Mouse (Mus musculus): ENCODE data around the gene Lrp3.
"Not testable (repeated sequence)": the region's sequence is repeated elsewhere in the genome, so short reads cannot be mapped to it uniquely, and the experiment has no call there.

Lrp3 gene

DNA sequence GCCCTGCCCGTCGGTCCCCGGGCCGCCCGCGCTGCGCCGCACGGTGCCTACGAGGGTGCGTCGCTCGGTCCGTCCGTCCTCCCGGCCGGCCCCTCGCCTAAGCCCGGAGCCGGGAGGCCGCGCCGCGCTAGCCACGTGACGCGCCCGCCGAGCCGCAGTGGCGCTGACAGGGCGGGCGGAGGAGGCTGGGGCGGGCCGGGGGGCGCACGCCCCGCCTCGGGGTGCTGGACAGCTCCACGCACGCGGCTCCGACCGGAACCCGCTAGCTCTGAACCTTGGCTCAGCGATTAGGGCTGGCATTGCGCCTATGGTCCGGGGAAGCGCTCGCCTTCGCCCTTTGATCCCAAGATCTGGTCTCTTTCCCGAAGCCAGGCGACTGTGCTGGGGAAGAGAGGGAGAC, at the start of gene Lrp3:
TSS of gene Lrp3 (minus strand) at position 274 of the 400 bp plus-strand sequence.
- peak; percentile 57 for DNase-seq (ENCODE audit: low spot score)

DNA sequence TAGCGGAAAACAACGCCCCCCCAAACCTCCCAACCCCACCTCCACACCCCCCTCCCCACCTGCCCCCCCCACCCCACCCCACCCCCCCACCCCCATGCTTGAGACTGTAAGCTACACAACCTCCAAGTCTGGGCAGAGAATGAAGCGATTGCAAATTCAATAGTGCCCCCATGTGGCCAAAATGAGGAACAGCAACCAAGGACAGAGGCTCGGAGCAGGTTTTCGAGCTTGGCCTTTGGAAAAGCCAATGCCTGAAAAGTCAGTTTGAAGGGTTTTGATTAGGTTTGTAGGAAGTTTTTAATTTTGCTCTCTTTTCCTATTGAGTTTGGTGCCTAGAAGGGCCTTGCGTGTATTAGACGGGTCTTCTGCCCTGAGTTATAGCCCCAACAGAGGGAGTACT, 49.4 kb upstream of the Lrp3 start:
- peak; percentile 29 for DNase-seq (ENCODE audit: low spot score)

DNA sequence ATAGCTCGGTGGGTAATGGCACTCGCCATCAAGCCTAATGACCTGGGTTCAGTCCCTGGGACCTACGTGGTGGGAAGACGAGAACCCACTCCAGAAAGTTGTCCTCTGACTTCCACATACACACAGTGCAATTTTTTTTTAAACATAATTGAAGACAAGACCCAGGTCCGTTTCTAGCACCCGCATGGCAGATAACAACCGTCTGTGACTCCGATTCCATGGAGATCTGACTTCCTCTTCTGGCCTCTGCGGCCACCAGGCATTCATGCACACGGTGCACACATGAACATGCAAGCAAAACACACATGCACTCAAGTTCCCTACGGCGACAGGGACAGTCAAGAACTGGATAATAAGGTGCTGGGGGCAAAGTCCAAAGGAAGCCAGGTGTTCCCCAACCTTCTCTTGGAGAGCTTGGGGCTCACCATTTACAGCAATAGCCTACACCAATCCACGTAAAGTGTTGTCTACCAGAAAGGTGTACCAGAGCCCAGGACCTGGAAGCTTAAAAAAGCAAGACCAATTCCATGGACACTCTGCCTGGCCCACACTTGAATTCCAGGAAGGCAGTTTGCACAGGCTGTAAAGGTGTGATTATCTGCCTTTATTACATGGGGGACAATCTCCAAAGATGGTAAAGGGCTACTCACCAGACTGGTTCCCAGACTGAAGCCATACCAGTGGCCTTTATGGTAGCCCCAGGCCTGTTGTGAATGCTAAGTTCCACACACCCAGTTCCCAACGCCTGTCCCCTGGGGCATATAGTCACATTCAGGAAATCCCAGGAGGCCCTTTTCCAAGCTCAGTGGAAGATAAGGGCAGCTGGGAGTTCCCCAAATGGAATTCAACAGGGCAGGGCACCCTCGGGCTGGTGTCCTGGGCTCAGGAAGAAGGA, 48.5 kb upstream of the Lrp3 start:
- no peak for DNase-seq (ENCODE audit: low spot score)

- no peak for DNase-seq (ENCODE audit: low spot score)
Measured at GRCm38 (mm10) chr7:35259384-35259783, 44.1 kb upstream of the Lrp3 start.

GRCm38 (mm10) chr7:35258294-35258693, 43.0 kb upstream of the Lrp3 start:
- DNase-seq (ENCODE audit: low spot score): no peak

DNA sequence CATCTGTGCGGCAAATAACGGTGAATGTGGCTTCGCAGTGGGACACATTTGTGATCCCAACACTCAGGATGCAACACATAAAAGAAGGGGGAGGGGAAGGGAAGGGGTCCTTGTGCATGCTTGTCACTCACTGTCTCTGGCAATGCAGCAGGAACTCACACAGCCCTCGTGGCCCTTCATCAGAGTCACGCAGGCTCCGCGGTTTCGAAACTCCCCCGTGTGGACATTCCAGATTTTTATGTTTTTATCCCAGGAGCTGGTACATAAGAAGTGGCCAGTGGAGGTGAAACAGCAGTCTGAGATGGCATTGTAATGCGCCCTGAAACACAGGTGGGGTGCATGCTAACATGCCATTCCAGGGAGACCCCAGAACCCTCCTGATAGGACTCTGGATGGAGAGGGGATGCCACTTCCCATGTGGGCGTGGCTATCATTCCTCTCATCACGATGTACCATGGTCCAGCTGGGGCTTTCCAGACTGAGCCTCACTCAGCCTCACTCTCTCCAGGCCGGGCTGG, 36.8 kb upstream of the Lrp3 start:
- DNase-seq (ENCODE audit: low spot score): no peak

DNA sequence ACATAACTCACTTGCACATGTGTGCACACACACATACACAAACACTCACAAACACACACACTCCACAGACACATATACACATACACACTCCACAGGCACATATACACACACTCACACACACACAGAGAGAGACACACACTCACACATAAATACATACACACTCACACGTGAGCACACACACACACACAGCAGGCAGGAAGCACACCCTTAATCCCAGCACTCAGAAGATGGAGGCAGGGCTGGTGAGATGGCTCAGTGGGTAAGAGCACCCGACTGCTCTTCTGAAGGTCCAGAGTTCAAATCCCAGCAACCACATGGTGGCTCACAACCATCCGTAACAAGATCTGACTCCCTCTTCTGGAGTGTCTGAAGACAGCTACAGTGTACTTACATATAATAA, 22.6 kb upstream of the Lrp3 start:
- DNase-seq (ENCODE audit: low spot score): not testable (repeated sequence)

DNA sequence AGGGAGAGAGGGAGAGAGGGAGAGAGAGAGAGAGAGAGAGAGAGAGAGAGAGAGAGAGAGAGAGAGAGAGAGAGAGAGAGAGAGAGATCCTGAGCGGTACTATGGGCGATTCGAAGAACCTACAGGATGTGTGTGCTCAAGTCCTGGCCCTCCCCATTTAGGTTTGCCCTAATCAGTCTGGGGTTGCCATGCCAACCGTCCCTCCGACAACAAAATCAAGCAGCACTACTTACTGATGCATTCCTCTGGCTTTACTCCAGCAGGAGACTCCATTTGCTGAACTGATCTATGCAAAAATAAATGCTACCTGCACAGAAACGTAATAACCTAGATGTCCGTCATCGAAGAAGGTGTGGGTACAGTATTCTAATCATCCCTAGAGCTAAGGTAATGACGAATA, 20.0 kb upstream of the Lrp3 start:
- DNase-seq (ENCODE audit: low spot score): peak; percentile 46

DNA sequence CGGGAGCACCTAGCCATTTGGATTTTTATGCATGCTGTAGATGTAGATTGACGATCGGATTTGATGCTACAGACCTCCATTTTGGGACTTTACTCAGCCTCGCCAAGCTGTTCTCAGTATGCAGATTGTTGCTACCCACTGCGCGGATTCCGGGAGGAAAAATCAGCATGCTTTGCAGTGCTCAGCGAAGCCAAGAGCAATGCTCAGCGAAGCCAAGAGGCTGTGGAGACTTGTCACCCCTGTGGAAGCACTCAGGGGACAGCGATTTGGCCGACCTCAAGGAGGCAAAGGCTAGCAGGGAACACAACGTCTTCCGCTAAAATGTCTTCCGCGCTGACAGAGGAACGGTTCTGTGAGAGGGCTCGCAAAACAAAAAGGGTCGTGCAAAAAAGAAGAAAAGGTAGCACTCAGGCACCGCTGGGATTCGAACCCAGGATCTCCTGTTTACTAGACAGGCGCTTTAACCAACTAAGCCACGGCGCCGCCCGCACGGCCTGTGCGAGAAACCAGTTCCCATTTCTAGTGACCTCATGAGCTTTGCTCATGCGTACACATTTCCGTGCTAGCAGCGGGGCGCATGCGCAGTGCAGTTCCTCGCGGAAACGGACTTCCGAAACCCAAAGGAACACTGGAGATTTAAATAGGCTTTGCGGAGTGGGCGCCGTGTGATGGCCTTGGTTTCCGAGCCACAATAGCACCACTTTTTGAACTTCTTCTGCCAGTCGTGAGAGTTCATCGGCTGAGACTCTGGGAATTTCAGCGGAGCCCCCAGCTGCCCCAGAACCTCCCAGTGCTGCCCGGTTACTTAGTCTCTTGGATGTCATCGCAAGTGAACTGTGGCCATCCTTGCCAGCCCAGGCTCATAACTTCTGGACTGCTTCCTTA, 19.3 kb upstream of the Lrp3 start:
- peak; percentile 98 for DNase-seq (ENCODE audit: low spot score)

DNA sequence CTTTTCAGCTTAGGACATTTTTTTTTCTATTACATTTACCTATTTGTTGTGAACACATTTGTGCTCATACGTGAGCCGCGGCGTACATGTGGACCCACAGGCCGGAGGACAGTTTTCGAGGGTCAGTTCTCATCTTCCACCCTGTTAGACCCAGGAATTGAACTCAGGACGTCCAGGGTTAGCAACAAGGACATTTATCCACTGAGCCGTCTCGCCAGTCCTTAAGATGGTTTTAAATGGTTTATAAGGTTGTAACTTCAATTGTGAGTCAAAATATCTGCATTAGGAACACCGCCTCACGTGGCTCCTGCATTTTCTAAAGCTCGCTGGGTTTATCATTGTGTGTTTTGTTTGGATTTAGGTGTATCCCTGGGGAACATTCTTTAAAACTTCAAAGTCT, 18.6 kb upstream of the Lrp3 start:
- no peak for DNase-seq (ENCODE audit: low spot score)

- DNase-seq (ENCODE audit: low spot score): no peak
Measured at GRCm38 (mm10) chr7:35232796-35233455, 17.6 kb upstream of the Lrp3 start.

- no peak for DNase-seq (ENCODE audit: low spot score)
Measured at GRCm38 (mm10) chr7:35230333-35230732, 15.0 kb upstream of the Lrp3 start.

DNA sequence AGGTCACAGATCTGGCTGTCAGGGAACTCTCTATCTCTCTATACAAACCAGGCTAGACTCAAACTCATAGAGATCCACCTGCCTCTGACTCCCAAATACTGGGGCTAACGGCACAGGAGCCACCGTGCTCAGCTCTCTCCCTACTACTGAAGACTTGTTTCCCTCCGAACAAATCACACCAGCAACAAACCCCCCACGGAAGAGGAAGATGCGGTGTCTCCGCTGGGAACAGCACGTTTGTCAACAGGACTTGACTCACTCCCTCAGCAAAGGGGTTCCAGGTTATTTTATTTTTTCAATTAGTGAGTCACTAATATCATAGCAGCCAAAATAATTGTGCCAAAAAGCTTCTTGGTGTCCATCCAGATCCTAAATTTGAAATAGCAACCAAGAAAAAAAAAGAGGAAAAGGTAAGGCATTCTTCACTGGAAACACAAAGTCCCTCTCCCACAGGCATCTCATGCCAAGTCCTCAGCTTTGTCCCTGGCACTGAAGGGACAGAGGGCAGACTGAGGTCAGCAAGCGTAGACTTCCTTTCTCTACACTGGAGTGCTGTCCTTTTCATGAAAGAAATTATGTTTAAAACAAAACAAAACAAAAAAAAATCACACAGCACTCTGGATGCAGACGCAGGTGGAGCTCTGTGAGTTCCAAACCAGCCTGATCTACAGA, 5.5 kb upstream of the Lrp3 start:
- no peak for DNase-seq (ENCODE audit: low spot score)

- DNase-seq (ENCODE audit: low spot score): no peak
Measured at GRCm38 (mm10) chr7:35215731-35216130, 433 bp upstream of the Lrp3 start.

DNA sequence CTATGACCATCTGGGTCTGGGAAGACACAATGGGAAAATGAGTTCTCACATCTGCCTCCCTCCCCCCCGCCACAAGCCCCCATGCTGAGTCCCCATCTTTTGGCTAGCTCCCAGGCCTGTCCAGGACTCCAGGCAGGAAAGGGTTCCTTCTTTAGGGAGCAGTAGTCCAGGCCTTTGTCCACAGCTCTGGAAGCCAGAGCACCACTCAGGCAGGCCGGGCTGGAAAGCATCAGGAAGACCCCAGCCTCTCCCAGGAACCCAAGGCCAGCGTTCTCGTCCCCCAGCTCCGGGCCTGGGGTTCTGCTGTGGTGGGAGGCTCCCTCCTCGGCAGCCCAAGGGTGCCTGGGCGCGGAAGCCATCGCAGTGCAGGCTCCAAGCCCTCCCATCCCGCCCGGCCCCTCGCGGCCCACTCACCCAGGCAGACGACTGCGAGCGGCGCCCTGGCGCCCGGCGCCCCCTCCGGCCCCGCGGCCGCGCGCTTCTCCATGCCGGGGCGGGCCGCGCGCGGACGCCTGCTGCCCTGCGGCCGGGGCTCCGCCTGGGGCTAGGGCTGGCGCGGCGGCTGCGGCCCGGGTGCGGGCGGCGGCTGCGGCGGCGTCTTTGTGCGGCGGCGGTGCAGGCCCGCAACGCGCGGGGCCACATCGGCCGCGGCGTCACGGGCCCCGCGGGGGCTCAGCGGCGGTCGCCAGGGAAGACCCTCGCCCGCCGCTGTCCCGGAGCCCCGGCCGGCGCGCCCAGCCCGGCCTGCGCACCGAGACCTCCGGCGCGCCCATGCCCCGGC, 666 bp downstream of the Lrp3 start:
- DNase-seq (ENCODE audit: low spot score): peak; percentile 15

DNA sequence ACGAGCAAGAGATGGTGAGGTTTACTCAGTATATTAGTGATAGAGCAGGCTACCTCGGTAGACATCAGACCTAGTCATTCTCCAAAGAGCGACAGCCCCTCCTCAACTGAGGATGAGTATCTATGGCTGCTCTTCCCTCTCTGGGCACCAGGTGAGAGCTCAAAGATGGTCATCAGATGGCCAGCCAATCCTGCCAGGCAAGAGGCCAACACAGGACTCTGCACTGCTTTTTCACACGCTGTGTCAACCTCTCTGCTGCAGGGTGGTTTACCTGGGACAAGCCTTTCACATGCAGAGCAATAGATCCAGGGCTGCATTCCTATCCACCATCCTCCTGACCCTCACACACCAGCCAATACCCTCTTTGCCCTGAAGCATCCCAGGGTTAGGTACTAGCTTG, 3.5 kb downstream of the Lrp3 start:
- DNase-seq (ENCODE audit: low spot score): no peak

DNA sequence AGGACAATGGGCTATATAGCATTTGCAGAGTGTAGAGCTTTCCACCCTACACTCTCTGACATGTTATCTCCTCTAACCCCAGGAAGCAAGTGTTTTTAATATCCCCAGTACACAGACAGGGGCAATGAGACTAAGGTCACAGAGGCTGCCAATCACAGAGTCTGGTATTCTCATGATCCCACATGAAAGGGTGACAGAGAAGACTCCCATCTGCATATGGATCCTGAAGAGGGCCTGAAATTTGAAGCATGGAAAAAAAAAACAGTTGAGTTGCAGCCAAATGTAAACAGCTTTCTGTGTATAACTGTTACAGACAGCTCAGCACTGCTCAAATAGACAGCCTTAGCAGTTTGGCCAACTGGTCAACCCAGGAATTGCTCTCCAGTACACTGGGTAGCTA, 15.5 kb downstream of the Lrp3 start:
- no peak for DNase-seq (ENCODE audit: low spot score)

DNA sequence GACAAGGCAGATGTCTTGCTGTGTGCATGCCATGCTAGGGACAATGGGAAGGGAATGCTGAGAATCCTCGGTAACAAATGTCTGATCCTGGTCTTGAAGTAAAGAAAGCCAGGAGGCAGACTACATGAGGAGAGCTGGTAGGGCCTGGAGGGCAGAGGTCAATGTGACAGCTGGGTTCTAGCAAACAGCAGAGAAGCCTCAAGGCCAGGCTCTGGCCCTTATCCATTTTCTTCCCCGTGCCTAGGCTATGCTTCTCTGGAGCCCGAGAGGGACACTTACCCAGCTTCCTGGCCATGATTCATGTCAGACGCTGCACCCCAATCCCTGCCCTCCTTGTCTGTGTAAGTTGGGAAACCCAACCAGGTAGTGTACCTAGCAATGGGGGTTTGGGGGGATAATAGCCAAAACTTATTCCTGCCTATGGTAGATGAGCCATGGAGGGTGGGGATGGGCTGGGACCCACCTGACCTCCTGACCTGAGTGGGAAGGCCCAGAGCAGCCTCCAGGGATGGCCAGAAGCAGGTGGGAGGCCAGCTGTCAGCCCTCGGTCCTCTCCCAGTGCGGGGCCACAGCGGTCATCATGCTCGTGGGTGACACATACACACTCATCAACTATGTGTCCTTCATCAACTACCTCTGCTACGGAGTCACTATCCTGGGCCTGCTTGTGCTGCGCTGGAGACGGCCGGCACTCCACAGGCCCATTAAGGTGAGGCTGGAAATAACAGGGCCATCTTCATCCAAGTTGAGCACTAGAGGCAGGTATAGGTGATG, 16.1 kb downstream of the Lrp3 start:
- DNase-seq (ENCODE audit: low spot score): no peak

DNA sequence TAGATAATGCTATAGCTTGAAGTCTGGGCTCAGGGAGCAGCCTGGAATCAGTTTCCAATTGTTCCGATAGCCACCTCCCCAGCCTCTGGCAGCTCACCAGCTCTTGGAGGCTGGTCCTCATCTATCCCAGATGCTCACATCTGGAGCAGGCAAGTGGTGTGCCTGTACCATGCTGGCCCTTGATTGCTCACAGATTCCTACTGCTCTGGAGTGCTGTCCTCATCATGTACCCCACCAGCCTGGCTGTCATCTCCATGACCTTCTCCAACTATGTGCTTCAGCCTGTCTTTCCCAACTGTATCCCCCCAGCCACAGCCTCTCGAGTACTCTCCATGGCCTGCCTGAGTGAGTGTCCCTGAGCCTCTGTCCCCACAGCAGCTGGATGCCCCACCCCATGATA, 18.3 kb downstream of the Lrp3 start:
- no peak for DNase-seq (ENCODE audit: low spot score)

- DNase-seq (ENCODE audit: low spot score): no peak
Measured at GRCm38 (mm10) chr7:35191276-35191675, 24.0 kb downstream of the Lrp3 start.
